Mouse (Mus musculus) CH12.LX (cell line): Measurements from ENCODE around the gene Acbd4. TPM values are rescaled to one million over a fixed set of nuclear protein-coding genes. Genes with fewer than 3 reads are reported as not detected.

Source experiments
- DNase-seq: peaks from one replicate; pipeline ENCODE4 v3.0.0-alpha.2; 2013; ENCODE audit errors: extremely low read depth
- H3K27ac ChIP-seq: 2 replicates; pipeline ENCODE4 v1.5.1; 2012; ENCODE audit warnings: low read depth, mild to moderate bottlenecking, control low read depth, moderate library complexity; ENCODE audit not compliant: insufficient read depth
- H3K27me3 ChIP-seq: replicated peaks from 2 replicates; pipeline ENCODE3; 2012; ENCODE audit warnings: inconsistent platforms
- H3K36me3 ChIP-seq, 2 experiments: replicated peaks in 1 of 2; 2 replicates each; pipeline versions ENCODE3 to v1.6.1; 2012; ENCODE audit warnings: inconsistent platforms in 1 of 2, low read length in 1 of 2, mild to moderate bottlenecking in 1 of 2, mixed read lengths in 1 of 2, moderate library complexity in 1 of 2; ENCODE audit not compliant: control insufficient read depth in 1 of 2, insufficient read depth in 1 of 2
- H3K4me1 ChIP-seq, 2 experiments: 2 replicates each; pipeline ENCODE4 v1.6.1; 2012; ENCODE audit warnings: inconsistent platforms in 1 of 2, moderate library complexity in 1 of 2; ENCODE audit not compliant: insufficient read depth in 2 of 2, control insufficient read depth in 1 of 2
- H3K4me2 ChIP-seq: 2 replicates; pipeline ENCODE4 v1.6.1; 2012; ENCODE audit warnings: low read depth, mild to moderate bottlenecking, control low read depth; ENCODE audit not compliant: poor library complexity, insufficient read depth, severe bottlenecking
- H3K4me3 ChIP-seq, 3 experiments: fragments of 150-350 bp in 1 of 3; sonication (generic) in 1 of 3; replicated peaks in 1 of 3; 2 replicates each; pipeline versions ENCODE3 to v1.5.1; 2011 to 2012; ENCODE audit warnings: low read depth in 2 of 3, low read length in 2 of 3, mild to moderate bottlenecking in 2 of 3, moderate library complexity in 2 of 3, control low read depth in 1 of 3, improper control_type of control experiment in 1 of 3, inconsistent platforms in 1 of 3, mixed read lengths in 1 of 3; ENCODE audit not compliant: poor library complexity in 1 of 3
- H3K79me2 ChIP-seq: replicated peaks from 2 replicates; pipeline ENCODE4 v1.6.1; 2012; ENCODE audit warnings: mild to moderate bottlenecking, moderate library complexity; ENCODE audit not compliant: control insufficient read depth, poor library complexity, insufficient read depth, severe bottlenecking; ENCODE audit errors: extremely low read depth
- H3K9ac ChIP-seq: 2 replicates; pipeline ENCODE4 v1.6.1; 2012; ENCODE audit warnings: low read depth, mild to moderate bottlenecking, control low read depth, moderate library complexity; ENCODE audit not compliant: insufficient read depth
- H3K9me3 ChIP-seq: replicated peaks from 2 replicates; pipeline ENCODE3; 2012; ENCODE audit warnings: low read length, inconsistent platforms, mixed read lengths
- BHLHE40 ChIP-seq: IDR thresholded peaks from 2 replicates; pipeline ENCODE4 v1.6.1; 2011; ENCODE audit warnings: mild to moderate bottlenecking, low read depth, low read length, improper control_type of control experiment
- CTCF ChIP-seq, 2 experiments: IDR thresholded peaks in 1 of 2; conservative IDR thresholded peaks in 1 of 2; 2 replicates each; pipeline ENCODE4 v1.5.1; 2011 to 2012; ENCODE audit warnings: low read depth in 2 of 2, low read length in 2 of 2, improper control_type of control experiment in 1 of 2, inconsistent platforms in 1 of 2, mild to moderate bottlenecking in 1 of 2, moderate library complexity in 1 of 2
- E2F4 ChIP-seq: IDR thresholded peaks from 2 replicates; pipeline ENCODE4 v1.6.1; 2011; ENCODE audit warnings: low read depth, low read length, improper control_type of control experiment; ENCODE audit not compliant: insufficient replicate concordance
- ELF1 ChIP-seq: IDR thresholded peaks from 2 replicates; pipeline ENCODE4 v1.6.1; 2014; ENCODE audit warnings: low read depth, mild to moderate bottlenecking, inconsistent platforms, low read length, improper control_type of control experiment
- EP300 ChIP-seq: IDR thresholded peaks from 2 replicates; pipeline ENCODE4 v1.6.1; 2011; ENCODE audit warnings: low read length, improper control_type of control experiment
- GABPA ChIP-seq: IDR thresholded peaks from 2 replicates; pipeline ENCODE4 v1.6.1; 2012; ENCODE audit warnings: low read depth, low read length, improper control_type of control experiment, inconsistent platforms; ENCODE audit not compliant: insufficient replicate concordance
- HCFC1 ChIP-seq: IDR thresholded peaks from 2 replicates; pipeline ENCODE4 v1.6.1; 2012; ENCODE audit warnings: low read depth, mild to moderate bottlenecking, inconsistent platforms, low read length, improper control_type of control experiment
- IRF4 ChIP-seq: IDR thresholded peaks from 2 replicates; pipeline ENCODE4 v1.6.1; 2014; ENCODE audit warnings: low read depth, mild to moderate bottlenecking, inconsistent platforms, low read length, improper control_type of control experiment
- JUND ChIP-seq: conservative IDR thresholded peaks from 2 replicates; pipeline ENCODE4 v1.6.1; 2011; ENCODE audit warnings: low read depth, low read length, improper control_type of control experiment
- MAFK ChIP-seq: IDR thresholded peaks from 2 replicates; pipeline ENCODE4 v1.6.1; 2011; ENCODE audit warnings: low read length, improper control_type of control experiment; ENCODE audit not compliant: insufficient replicate concordance
- MEF2A ChIP-seq: IDR thresholded peaks from 2 replicates; pipeline ENCODE4 v1.6.1; 2014; ENCODE audit warnings: low read depth, mild to moderate bottlenecking, inconsistent platforms, low read length, improper control_type of control experiment, borderline replicate concordance
- MXI1 ChIP-seq: IDR thresholded peaks from 2 replicates; pipeline ENCODE4 v1.6.1; 2011; ENCODE audit warnings: mild to moderate bottlenecking, low read depth, low read length, improper control_type of control experiment
- NELFE ChIP-seq: IDR thresholded peaks from 2 replicates; pipeline ENCODE4 v1.6.1; 2011; ENCODE audit warnings: low read depth, low read length, improper control_type of control experiment
- NRF1 ChIP-seq: IDR thresholded peaks from 2 replicates; pipeline ENCODE4 v1.6.1; 2014; ENCODE audit warnings: low read depth, mild to moderate bottlenecking, inconsistent platforms, low read length, improper control_type of control experiment, moderate library complexity
- PAX5 ChIP-seq: IDR thresholded peaks from 2 replicates; pipeline ENCODE4 v1.6.1; 2012; ENCODE audit warnings: low read length, inconsistent platforms, mixed read lengths
- POLR2AphosphoS2 ChIP-seq: IDR thresholded peaks from 2 replicates; pipeline ENCODE4 v1.6.1; 2011; ENCODE audit warnings: low read depth, low read length, improper control_type of control experiment
- RCOR1 ChIP-seq: conservative IDR thresholded peaks from 2 replicates; pipeline ENCODE4 v1.6.1; 2012; ENCODE audit warnings: low read depth, mild to moderate bottlenecking, inconsistent platforms, low read length, improper control_type of control experiment
- SMC3 ChIP-seq: IDR thresholded peaks from 2 replicates; pipeline ENCODE4 v1.6.1; 2011; ENCODE audit warnings: low read depth, low read length, improper control_type of control experiment
- TBP ChIP-seq: conservative IDR thresholded peaks from 2 replicates; pipeline ENCODE4 v1.6.1; 2011; ENCODE audit warnings: low read depth, low read length, improper control_type of control experiment
- UBTF ChIP-seq: IDR thresholded peaks from 2 replicates; pipeline ENCODE4 v1.6.1; 2012; ENCODE audit warnings: low read depth, mild to moderate bottlenecking, inconsistent platforms, low read length, improper control_type of control experiment, moderate library complexity
- USF1 ChIP-seq: IDR thresholded peaks from 2 replicates; pipeline ENCODE4 v1.6.1; 2014; ENCODE audit warnings: low read depth, mild to moderate bottlenecking, inconsistent platforms, low read length, improper control_type of control experiment
- ZKSCAN1 ChIP-seq: IDR thresholded peaks from 2 replicates; pipeline ENCODE4 v1.6.1; 2012; ENCODE audit warnings: low read depth, inconsistent platforms, low read length, improper control_type of control experiment, borderline replicate concordance
- ZMIZ1 ChIP-seq: IDR thresholded peaks from 2 replicates; pipeline ENCODE4 v1.6.1; 2012; ENCODE audit warnings: low read depth, mild to moderate bottlenecking, inconsistent platforms, low read length, improper control_type of control experiment
- ZNF384 ChIP-seq: IDR thresholded peaks from 2 replicates; pipeline ENCODE4 v1.6.1; 2012; ENCODE audit warnings: low read depth, low read length, improper control_type of control experiment, inconsistent platforms
- dilution Hi-C: fragments of 300-500 bp; cut with MboI; formaldehyde crosslinking; loops from 2 replicates; pipeline ENCODE4 v1.14.3; 2020; ENCODE audit warnings: low sequenced_read_pairs; ENCODE audit not compliant: extremely low pct_unique_long_range_greater_than_20kb, extremely low pct_ligation_motif_present
- in situ Hi-C: fragments of 300-500 bp; cut with MboI; formaldehyde crosslinking; loops from 3 replicates; pipeline ENCODE4 v1.14.3; 2019; ENCODE audit warnings: low sequenced_read_pairs, low pct_ligation_motif_present, low pct_unique_long_range_greater_than_20kb, mixed read lengths
- polyA plus RNA-seq: library from polyadenylated mRNA; unstranded; fragments of >175 nt; gene quantifications from 2 replicates; pipeline ENCODE4 v1.2.1, GENCODE M21; 2012; ENCODE audit warnings: low read depth; ENCODE audit not compliant: insufficient read length
- total RNA-seq, 2 experiments: library from RNA; depleted of rRNA; stranded (reverse); fragments of 300-350 nt in 1 of 2; fragments of >200 nt in 1 of 2; gene quantifications; 2 replicates each; pipeline ENCODE4 v1.2.3; 2012 to 2014

Acbd4 gene
- total and polyA plus RNA-seq, 3 experiments = 51.4 to 68.4 (median 62.6) TPM

GRCm38 (mm10) chr11:103106386-103106785, 4.9 kb downstream of the Acbd4 start:
- peaks cover 5% of the 10 kb centered on the region for H3K27me3 ChIP-seq
- no peak for DNase-seq
- dilution Hi-C loops = no loop called here
- peaks cover 8% of the 10 kb centered on the region; the same call in 1 of the 2 replicates for H3K79me2 ChIP-seq
- H3K36me3 ChIP-seq = peaks cover 32 to 60% of the 10 kb centered on the region in 2 experiments
- in situ Hi-C loops = no loop called here
- TF ChIP-seq IRF4 (no peak), HCFC1 (no peak), ELF1 (no peak), E2F4 (no peak), USF1 (no peak), ZNF384 (no peak), PAX5 (no peak), TBP (no peak), MXI1 (no peak), CTCF (conservative IDR thresholded peaks at IDR 0.05 in 1 of 2, IDR thresholded peaks at IDR 0.05 in 1 of 2; ENCODE audit: low read depth in 2 of 2, low read length in 2 of 2) (no peak), POLR2AphosphoS2 (no peak), NRF1 (no peak), RCOR1 (no peak), BHLHE40 (no peak), ZMIZ1 (no peak), SMC3 (no peak), MAFK (no peak)
- H3K4me3 ChIP-seq = no peak overlapping the region
- peaks cover 13 to 43% of the 10 kb centered on the region in 2 experiments for H3K4me1 ChIP-seq
- no peak overlapping the region for H3K27ac ChIP-seq
- H3K4me2 ChIP-seq = no peak overlapping the region
- H3K9me3 ChIP-seq = no peaks in the 10 kb centered on the region
- H3K9ac ChIP-seq = no peak overlapping the region

GRCm38 (mm10) chr11:103111301-103111700, 9.8 kb downstream of the Acbd4 start:
- Histone ChIP-seq H3K4me1 (peaks cover 6 to 18% of the 10 kb centered on the region in 2 experiments; a peak in 3 of 4 replicates), H3K79me2 (peaks cover 1% of the 10 kb centered on the region; the same call in 1 of the 2 replicates), H3K4me2 (no peak overlapping the region), H3K36me3 (peaks cover 23 to 68% of the 10 kb centered on the region in 2 experiments), H3K27me3 (no peaks in the 10 kb centered on the region), H3K4me3 (no peak overlapping the region), H3K9ac (no peak overlapping the region)
- dilution Hi-C loops = no loop called here
- in situ Hi-C loops = no loop called here
- no peak for TF ChIP-seq MEF2A
- no peak for TF ChIP-seq EP300
- TF ChIP-seq NRF1 = no peak
- TF ChIP-seq GABPA = no peak
- TF ChIP-seq JUND = no peak
- TF ChIP-seq ZKSCAN1 = no peak
- TF ChIP-seq USF1 = no peak
- no peak for TF ChIP-seq PAX5
- TF ChIP-seq ZMIZ1 = no peak
- no peak for TF ChIP-seq ZNF384
- no peak for TF ChIP-seq UBTF
- no peak for TF ChIP-seq NELFE
- no peak for TF ChIP-seq MXI1
- TF ChIP-seq, all 38 proteins: peak for 0
- no peak for DNase-seq
- H3K9me3 ChIP-seq = no peaks in the 10 kb centered on the region
- H3K27ac ChIP-seq = no peak overlapping the region
